Mouse (Mus musculus) lung, adult 2 months (tissue): Measurements from ENCODE around the gene Olfr912. TPM values are rescaled to one million over a fixed set of nuclear protein-coding genes. Genes with fewer than 3 reads are reported as not detected.

Experiments
- DNase-seq: peaks from one replicate; pipeline ENCODE4 v3.0.0; 2022
- H3K4me1 ChIP-seq: fragments of 200-500 bp; 2 replicates; pipeline ENCODE4 v1.6.1; 2011; ENCODE audit warnings: low read length; ENCODE audit not compliant: control insufficient read depth, insufficient read depth
- H3K4me3 ChIP-seq: fragments of 200-500 bp; replicated peaks from 2 replicates; pipeline ENCODE3; 2011; ENCODE audit warnings: low read depth, mild to moderate bottlenecking, control low read depth, low read length; ENCODE audit errors: extremely low read depth
- CTCF ChIP-seq: fragments of 200-500 bp; IDR thresholded peaks from 2 replicates; pipeline ENCODE4 v1.5.1; 2011; ENCODE audit warnings: mild to moderate bottlenecking, low read length, control low read depth; ENCODE audit not compliant: insufficient read depth
- POLR2A ChIP-seq: fragments of 200-500 bp; IDR thresholded peaks from 2 replicates; pipeline ENCODE4 v1.6.1; 2011; ENCODE audit warnings: low read depth, mild to moderate bottlenecking, control low read depth, low read length, borderline replicate concordance; ENCODE audit errors: extremely low read depth
- WGBS: fragments of 180-500 bp; shearing (Covaris S2); methylation state at CpG from one replicate; pipeline ENCODE4 v1.1.7; 2018; 5-methylcytosine and 5-hydroxymethylcytosine counted together
- polyA plus RNA-seq: library from polyadenylated mRNA; depleted of rRNA; stranded (reverse); fragments of >200 nt; gene quantifications from 2 replicates; pipeline ENCODE4 v1.2.3, GENCODE M21; 2012; rRNA removed

The Olfr912 gene
- polyA plus RNA-seq: not detected in 2 replicates

DNA sequence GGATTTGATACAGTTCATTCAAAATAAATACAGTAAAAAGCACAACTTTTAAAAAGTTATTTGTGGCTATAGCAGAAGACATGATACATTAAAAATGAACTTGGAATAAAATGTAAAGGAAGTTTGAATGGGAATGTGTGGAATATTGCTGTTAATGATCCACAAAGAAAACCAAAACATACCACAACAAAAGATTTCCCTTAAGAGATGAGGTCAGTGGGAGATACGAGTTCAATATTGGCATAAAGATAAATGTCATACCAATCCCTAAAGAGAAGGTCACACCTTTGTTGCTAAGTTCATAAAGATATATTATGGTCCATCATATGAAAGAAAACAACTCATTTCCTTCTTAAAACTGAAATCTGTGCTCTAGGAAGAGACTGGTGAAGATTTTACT, at the start of gene Olfr912:
Gene Olfr912, plus strand, starts transcription at position 301 of the 400 bp plus-strand sequence.
- TF ChIP-seq POLR2A (no peak), CTCF (no peak)
- no peak for DNase-seq
- Histone ChIP-seq H3K4me1 (no peaks in the 10 kb centered on the region), H3K4me3 (no peak within 1 kb of the TSS)
- 65% methylated on average over 1 of the region's 1 CpGs for WGBS

DNA sequence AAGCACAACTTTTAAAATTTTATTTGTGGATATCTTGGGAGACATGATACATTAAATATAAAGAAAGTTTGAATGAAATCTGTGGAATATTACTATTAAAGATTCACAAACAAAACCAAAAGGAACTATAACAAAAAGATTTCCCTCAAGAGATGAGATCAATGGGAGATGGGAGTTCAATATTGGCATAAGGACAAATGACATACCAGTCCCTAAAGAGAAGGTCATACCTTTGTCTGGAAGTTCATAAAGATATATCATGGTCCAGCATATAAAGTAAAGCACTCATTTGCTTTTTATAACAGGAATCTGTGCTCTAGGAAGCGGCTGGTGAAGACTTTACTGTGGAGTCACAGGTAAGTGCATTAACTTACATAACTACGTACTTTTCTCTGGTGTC, 42.4 kb upstream of the Olfr912 start, which contains the start of gene Olfr910:
Gene Olfr910, plus strand, starts transcription at position 301 of the 400 bp plus-strand sequence.
- H3K4me3 ChIP-seq: no peak within 1 kb of the TSS
- WGBS: 78% methylated on average over 2 of the region's 2 CpGs
- no peak for TF ChIP-seq POLR2A
- TF ChIP-seq CTCF: no peak
- DNase-seq: no peak
- H3K4me1 ChIP-seq: no peaks in the 10 kb centered on the region

DNA sequence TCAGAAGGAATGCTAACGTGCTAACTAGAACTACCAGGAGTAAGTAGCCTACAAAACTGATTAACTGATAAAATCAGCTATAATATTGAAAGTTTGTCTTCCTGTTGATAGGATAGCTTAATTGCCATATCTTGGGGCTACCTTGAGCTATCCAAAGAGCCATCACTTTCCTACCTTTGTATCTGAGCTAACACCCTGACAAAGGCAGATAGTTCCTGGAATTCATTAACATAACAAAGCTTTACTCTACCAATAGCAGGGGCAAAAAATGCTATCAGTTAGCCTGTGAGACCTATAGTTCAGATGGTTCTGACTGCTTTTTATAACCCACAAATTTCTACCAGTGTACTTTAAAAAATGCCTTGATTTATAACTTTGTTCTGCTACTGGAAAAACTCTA, 11.1 kb downstream of the Olfr912 start:
- no peak for TF ChIP-seq CTCF
- TF ChIP-seq POLR2A: no peak
- Histone ChIP-seq H3K4me3 (no peak overlapping the region), H3K4me1 (no peaks in the 10 kb centered on the region)
- no peak for DNase-seq
- 43% methylated on average over 1 of the region's 1 CpGs for WGBS

DNA sequence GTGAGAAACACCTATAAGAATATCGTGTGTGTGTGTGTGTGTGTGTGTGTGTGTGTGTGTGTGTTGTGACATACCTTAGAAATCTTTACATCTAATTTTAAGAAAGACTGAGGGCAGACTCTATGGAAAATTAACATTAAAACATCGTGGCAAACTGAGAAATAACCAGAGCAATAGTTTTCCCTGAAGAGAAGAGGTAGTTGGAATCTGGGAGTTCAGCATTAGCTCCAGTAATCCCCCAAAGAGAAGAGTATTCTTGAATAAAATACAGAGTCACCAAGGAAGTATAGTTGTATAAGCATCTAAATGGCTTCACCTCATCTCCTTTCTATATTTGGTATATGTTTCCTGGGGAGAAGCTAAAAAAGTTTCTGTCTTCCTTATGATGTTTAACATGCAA, 12.5 kb downstream of the Olfr912 start, which contains the start of gene Olfr913:
Gene Olfr913, plus strand, starts transcription at position 301 of the 400 bp plus-strand sequence.
- no peak for TF ChIP-seq CTCF
- TF ChIP-seq POLR2A: no peak
- WGBS: 30% methylated on average over 2 of the region's 2 CpGs

DNA sequence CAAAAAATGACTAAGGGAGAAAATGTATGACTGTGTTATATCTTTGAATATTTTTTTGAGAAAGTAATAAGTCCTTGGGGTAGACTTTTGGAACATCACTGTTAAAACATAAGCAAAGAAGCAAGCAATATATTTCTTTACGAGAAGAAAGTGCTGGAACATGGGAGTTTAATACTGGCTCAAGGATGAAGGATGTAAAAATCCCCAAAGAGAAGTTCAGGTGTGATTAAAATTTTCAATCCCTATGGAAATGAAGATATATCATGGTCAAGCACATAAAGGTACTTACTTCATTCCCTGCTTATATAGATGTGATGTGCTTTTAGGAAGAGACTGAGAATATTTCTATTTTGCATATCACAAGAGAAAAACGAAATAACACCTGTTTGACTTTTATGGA, 24.8 kb downstream of the Olfr912 start, which contains the start of gene Olfr914:
Gene Olfr914, plus strand, starts transcription at position 301 of the 400 bp plus-strand sequence.
- DNase-seq: no peak
- no peak within 1 kb of the TSS for H3K4me3 ChIP-seq
- no peak for TF ChIP-seq CTCF
- TF ChIP-seq POLR2A: no peak
- WGBS: 55% methylated on average over 2 of the region's 2 CpGs
- H3K4me1 ChIP-seq: no peaks in the 10 kb centered on the region

More for the DNA sequence above, 12.5 kb downstream of the Olfr912 start, which contains the start of gene Olfr913:
- Histone ChIP-seq H3K4me1 (no peaks in the 10 kb centered on the region), H3K4me3 (no peak within 1 kb of the TSS)
- no peak for DNase-seq

DNA sequence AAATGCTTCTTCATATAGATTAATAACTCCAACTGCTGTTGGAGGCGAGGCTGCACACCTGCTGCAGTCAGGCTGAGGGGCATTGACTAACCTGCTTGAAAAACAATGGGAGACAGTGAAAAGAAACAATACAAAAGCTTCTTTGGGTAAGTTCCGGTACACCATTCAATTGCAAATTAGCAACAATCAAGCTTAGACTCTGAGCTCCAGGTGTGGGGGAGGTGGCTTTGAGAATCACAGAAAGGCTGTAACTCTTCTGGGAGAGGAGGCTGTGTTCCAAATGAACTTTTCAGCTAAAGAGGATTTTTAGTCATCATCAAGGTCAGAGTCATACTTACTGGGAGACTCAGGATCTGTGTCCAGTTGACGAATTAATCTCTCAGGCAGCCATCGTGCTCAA, 52.4 kb downstream of the Olfr912 start:
- 71% methylated on average over 4 of the region's 4 CpGs for WGBS
- no peak for DNase-seq
- TF ChIP-seq CTCF (no peak), POLR2A (no peak)
- H3K4me3 ChIP-seq: no peak overlapping the region
- no peaks in the 10 kb centered on the region for H3K4me1 ChIP-seq

Other genes with a start within 250 kb of the Olfr912 start
- gene Olfr898, start 231.8 kb upstream of the Olfr912 start, polyA plus RNA-seq: not detected in 2 replicates
- gene Olfr250, start 213.3 kb upstream of the Olfr912 start, polyA plus RNA-seq: not detected in 2 replicates
- gene Olfr251, start 203.1 kb upstream of the Olfr912 start, polyA plus RNA-seq: not detected in 2 replicates
- gene Olfr147, start 178.5 kb upstream of the Olfr912 start, polyA plus RNA-seq: not detected in 2 replicates
- gene Olfr901, start 150.7 kb upstream of the Olfr912 start, polyA plus RNA-seq: not detected in 2 replicates
- not detected in 2 replicates for gene Olfr902, start 132.5 kb upstream of the Olfr912 start, polyA plus RNA-seq
- gene Olfr904, start 117.0 kb upstream of the Olfr912 start, polyA plus RNA-seq: not detected in 2 replicates
- gene Olfr905, start 109.1 kb upstream of the Olfr912 start, polyA plus RNA-seq: not detected in 2 replicates
- not detected in 2 replicates for gene Olfr906, start 93.1 kb upstream of the Olfr912 start, polyA plus RNA-seq
- gene Olfr907, start 84.4 kb upstream of the Olfr912 start, polyA plus RNA-seq: not detected in 2 replicates
- not detected in 2 replicates for gene Olfr911-ps1, start 58.6 kb upstream of the Olfr912 start, polyA plus RNA-seq
- gene Olfr910, start 42.3 kb upstream of the Olfr912 start, polyA plus RNA-seq: not detected in 2 replicates
- not detected in 2 replicates for gene Olfr913, start 12.6 kb downstream of the Olfr912 start, polyA plus RNA-seq
- not detected in 2 replicates for gene Olfr914, start 24.9 kb downstream of the Olfr912 start, polyA plus RNA-seq
- gene Olfr916, start 79.7 kb downstream of the Olfr912 start, polyA plus RNA-seq: not detected in 2 replicates
- not detected in 2 replicates for gene Olfr917, start 85.7 kb downstream of the Olfr912 start, polyA plus RNA-seq
- gene Olfr918, start 94.4 kb downstream of the Olfr912 start, polyA plus RNA-seq: not detected in 2 replicates
- gene Olfr919, start 123.5 kb downstream of the Olfr912 start, polyA plus RNA-seq: not detected in 2 replicates
- gene Vwa5a, start 138.1 kb downstream of the Olfr912 start, polyA plus RNA-seq: 17.2 and 22.8 TPM in 2 replicates
- gene Olfr920, start 172.1 kb downstream of the Olfr912 start, polyA plus RNA-seq: 0.17 and 0.25 TPM in 2 replicates
- 0.13 TPM in 1 of 2 replicates, not detected in the other for gene Olfr921, start 192.9 kb downstream of the Olfr912 start, polyA plus RNA-seq
- not detected in 2 replicates for gene Olfr922, start 234.4 kb downstream of the Olfr912 start, polyA plus RNA-seq
- gene Olfr923, start 246.4 kb downstream of the Olfr912 start, polyA plus RNA-seq: not detected in 2 replicates